Mouse (Mus musculus) CH12.LX (cell line): ENCODE data around the gene Nuak2. TPM values are rescaled to one million over a fixed set of nuclear protein-coding genes. Genes with fewer than 3 reads are reported as not detected.
"Not testable (repeated sequence)": the region's sequence is repeated elsewhere in the genome, so short reads cannot be mapped to it uniquely, and the experiment has no call there.

ENCODE experiments used
- DNase-seq: peaks from one replicate; pipeline ENCODE4 v3.0.0-alpha.2; 2013; ENCODE audit errors: extremely low read depth
- H3K27ac ChIP-seq: 2 replicates; pipeline ENCODE4 v1.5.1; 2012; ENCODE audit warnings: low read depth, mild to moderate bottlenecking, control low read depth, moderate library complexity; ENCODE audit not compliant: insufficient read depth
- H3K27me3 ChIP-seq: replicated peaks from 2 replicates; pipeline ENCODE3; 2012; ENCODE audit warnings: inconsistent platforms
- H3K36me3 ChIP-seq, 2 experiments: replicated peaks in 1 of 2; 2 replicates each; pipeline versions ENCODE3 to v1.6.1; 2012; ENCODE audit warnings: inconsistent platforms in 1 of 2, low read length in 1 of 2, mild to moderate bottlenecking in 1 of 2, mixed read lengths in 1 of 2, moderate library complexity in 1 of 2; ENCODE audit not compliant: control insufficient read depth in 1 of 2, insufficient read depth in 1 of 2
- H3K4me1 ChIP-seq, 2 experiments: 2 replicates each; pipeline ENCODE4 v1.6.1; 2012; ENCODE audit warnings: inconsistent platforms in 1 of 2, moderate library complexity in 1 of 2; ENCODE audit not compliant: insufficient read depth in 2 of 2, control insufficient read depth in 1 of 2
- H3K4me2 ChIP-seq: 2 replicates; pipeline ENCODE4 v1.6.1; 2012; ENCODE audit warnings: low read depth, mild to moderate bottlenecking, control low read depth; ENCODE audit not compliant: poor library complexity, insufficient read depth, severe bottlenecking
- H3K4me3 ChIP-seq, 3 experiments: fragments of 150-350 bp in 1 of 3; sonication (generic) in 1 of 3; replicated peaks in 1 of 3; 2 replicates each; pipeline versions ENCODE3 to v1.5.1; 2011 to 2012; ENCODE audit warnings: low read depth in 2 of 3, low read length in 2 of 3, mild to moderate bottlenecking in 2 of 3, moderate library complexity in 2 of 3, control low read depth in 1 of 3, improper control_type of control experiment in 1 of 3, inconsistent platforms in 1 of 3, mixed read lengths in 1 of 3; ENCODE audit not compliant: poor library complexity in 1 of 3
- H3K79me2 ChIP-seq: replicated peaks from 2 replicates; pipeline ENCODE4 v1.6.1; 2012; ENCODE audit warnings: mild to moderate bottlenecking, moderate library complexity; ENCODE audit not compliant: control insufficient read depth, poor library complexity, insufficient read depth, severe bottlenecking; ENCODE audit errors: extremely low read depth
- H3K9ac ChIP-seq: 2 replicates; pipeline ENCODE4 v1.6.1; 2012; ENCODE audit warnings: low read depth, mild to moderate bottlenecking, control low read depth, moderate library complexity; ENCODE audit not compliant: insufficient read depth
- H3K9me3 ChIP-seq: replicated peaks from 2 replicates; pipeline ENCODE3; 2012; ENCODE audit warnings: low read length, inconsistent platforms, mixed read lengths
- BHLHE40 ChIP-seq: IDR thresholded peaks from 2 replicates; pipeline ENCODE4 v1.6.1; 2011; ENCODE audit warnings: mild to moderate bottlenecking, low read depth, low read length, improper control_type of control experiment
- CHD1 ChIP-seq: IDR thresholded peaks from 2 replicates; pipeline ENCODE4 v1.6.1; 2012; ENCODE audit warnings: low read depth, low read length, improper control_type of control experiment, inconsistent platforms
- CHD2 ChIP-seq: IDR thresholded peaks from 2 replicates; pipeline ENCODE4 v1.6.1; 2011; ENCODE audit warnings: low read length, improper control_type of control experiment
- CTCF ChIP-seq, 2 experiments: IDR thresholded peaks in 1 of 2; conservative IDR thresholded peaks in 1 of 2; 2 replicates each; pipeline ENCODE4 v1.5.1; 2011 to 2012; ENCODE audit warnings: low read depth in 2 of 2, low read length in 2 of 2, improper control_type of control experiment in 1 of 2, inconsistent platforms in 1 of 2, mild to moderate bottlenecking in 1 of 2, moderate library complexity in 1 of 2
- E2F4 ChIP-seq: IDR thresholded peaks from 2 replicates; pipeline ENCODE4 v1.6.1; 2011; ENCODE audit warnings: low read depth, low read length, improper control_type of control experiment; ENCODE audit not compliant: insufficient replicate concordance
- ELF1 ChIP-seq: IDR thresholded peaks from 2 replicates; pipeline ENCODE4 v1.6.1; 2014; ENCODE audit warnings: low read depth, mild to moderate bottlenecking, inconsistent platforms, low read length, improper control_type of control experiment
- EP300 ChIP-seq: IDR thresholded peaks from 2 replicates; pipeline ENCODE4 v1.6.1; 2011; ENCODE audit warnings: low read length, improper control_type of control experiment
- ETS1 ChIP-seq: conservative IDR thresholded peaks from 2 replicates; pipeline ENCODE4 v1.6.1; 2012; ENCODE audit warnings: low read depth, mild to moderate bottlenecking, inconsistent platforms, low read length, improper control_type of control experiment, moderate library complexity
- GABPA ChIP-seq: IDR thresholded peaks from 2 replicates; pipeline ENCODE4 v1.6.1; 2012; ENCODE audit warnings: low read depth, low read length, improper control_type of control experiment, inconsistent platforms; ENCODE audit not compliant: insufficient replicate concordance
- HCFC1 ChIP-seq: IDR thresholded peaks from 2 replicates; pipeline ENCODE4 v1.6.1; 2012; ENCODE audit warnings: low read depth, mild to moderate bottlenecking, inconsistent platforms, low read length, improper control_type of control experiment
- JUN ChIP-seq: IDR thresholded peaks from 2 replicates; pipeline ENCODE4 v1.6.1; 2011; ENCODE audit warnings: low read depth, mild to moderate bottlenecking, low read length, improper control_type of control experiment, moderate library complexity; ENCODE audit not compliant: insufficient read depth
- JUND ChIP-seq: conservative IDR thresholded peaks from 2 replicates; pipeline ENCODE4 v1.6.1; 2011; ENCODE audit warnings: low read depth, low read length, improper control_type of control experiment
- MAFK ChIP-seq: IDR thresholded peaks from 2 replicates; pipeline ENCODE4 v1.6.1; 2011; ENCODE audit warnings: low read length, improper control_type of control experiment; ENCODE audit not compliant: insufficient replicate concordance
- MAX ChIP-seq: IDR thresholded peaks from 2 replicates; pipeline ENCODE4 v1.6.1; 2011; ENCODE audit warnings: low read length, improper control_type of control experiment
- MAZ ChIP-seq: IDR thresholded peaks from 2 replicates; pipeline ENCODE4 v1.6.1; 2012; ENCODE audit warnings: low read depth, mild to moderate bottlenecking, inconsistent platforms, low read length, improper control_type of control experiment, moderate library complexity
- MEF2A ChIP-seq: IDR thresholded peaks from 2 replicates; pipeline ENCODE4 v1.6.1; 2014; ENCODE audit warnings: low read depth, mild to moderate bottlenecking, inconsistent platforms, low read length, improper control_type of control experiment, borderline replicate concordance
- MYC ChIP-seq: IDR thresholded peaks from 2 replicates; pipeline ENCODE4 v1.6.1; 2011; ENCODE audit warnings: low read depth, mild to moderate bottlenecking, improper control_type of control experiment, low read length
- NRF1 ChIP-seq: IDR thresholded peaks from 2 replicates; pipeline ENCODE4 v1.6.1; 2014; ENCODE audit warnings: low read depth, mild to moderate bottlenecking, inconsistent platforms, low read length, improper control_type of control experiment, moderate library complexity
- PAX5 ChIP-seq: IDR thresholded peaks from 2 replicates; pipeline ENCODE4 v1.6.1; 2012; ENCODE audit warnings: low read length, inconsistent platforms, mixed read lengths
- POLR2AphosphoS2 ChIP-seq: IDR thresholded peaks from 2 replicates; pipeline ENCODE4 v1.6.1; 2011; ENCODE audit warnings: low read depth, low read length, improper control_type of control experiment
- SIN3A ChIP-seq: IDR thresholded peaks from 2 replicates; pipeline ENCODE4 v1.6.1; 2012; ENCODE audit warnings: low read length, improper control_type of control experiment, inconsistent platforms
- SMC3 ChIP-seq: IDR thresholded peaks from 2 replicates; pipeline ENCODE4 v1.6.1; 2011; ENCODE audit warnings: low read depth, low read length, improper control_type of control experiment
- TCF12 ChIP-seq: IDR thresholded peaks from 2 replicates; pipeline ENCODE4 v1.6.1; 2014; ENCODE audit warnings: low read depth, mild to moderate bottlenecking, inconsistent platforms, low read length, improper control_type of control experiment
- USF1 ChIP-seq: IDR thresholded peaks from 2 replicates; pipeline ENCODE4 v1.6.1; 2014; ENCODE audit warnings: low read depth, mild to moderate bottlenecking, inconsistent platforms, low read length, improper control_type of control experiment
- ZMIZ1 ChIP-seq: IDR thresholded peaks from 2 replicates; pipeline ENCODE4 v1.6.1; 2012; ENCODE audit warnings: low read depth, mild to moderate bottlenecking, inconsistent platforms, low read length, improper control_type of control experiment
- ZNF384 ChIP-seq: IDR thresholded peaks from 2 replicates; pipeline ENCODE4 v1.6.1; 2012; ENCODE audit warnings: low read depth, low read length, improper control_type of control experiment, inconsistent platforms
- dilution Hi-C: fragments of 300-500 bp; cut with MboI; formaldehyde crosslinking; loops from 2 replicates; pipeline ENCODE4 v1.14.3; 2020; ENCODE audit warnings: low sequenced_read_pairs; ENCODE audit not compliant: extremely low pct_unique_long_range_greater_than_20kb, extremely low pct_ligation_motif_present
- in situ Hi-C: fragments of 300-500 bp; cut with MboI; formaldehyde crosslinking; loops from 3 replicates; pipeline ENCODE4 v1.14.3; 2019; ENCODE audit warnings: low sequenced_read_pairs, low pct_ligation_motif_present, low pct_unique_long_range_greater_than_20kb, mixed read lengths
- polyA plus RNA-seq: library from polyadenylated mRNA; unstranded; fragments of >175 nt; gene quantifications from 2 replicates; pipeline ENCODE4 v1.2.1, GENCODE M21; 2012; ENCODE audit warnings: low read depth; ENCODE audit not compliant: insufficient read length
- total RNA-seq, 2 experiments: library from RNA; depleted of rRNA; stranded (reverse); fragments of 300-350 nt in 1 of 2; fragments of >200 nt in 1 of 2; gene quantifications; 2 replicates each; pipeline ENCODE4 v1.2.3; 2012 to 2014

Gene Nuak2
- total and polyA plus RNA-seq, 3 experiments = 0.30 TPM; not detected in 2

DNA sequence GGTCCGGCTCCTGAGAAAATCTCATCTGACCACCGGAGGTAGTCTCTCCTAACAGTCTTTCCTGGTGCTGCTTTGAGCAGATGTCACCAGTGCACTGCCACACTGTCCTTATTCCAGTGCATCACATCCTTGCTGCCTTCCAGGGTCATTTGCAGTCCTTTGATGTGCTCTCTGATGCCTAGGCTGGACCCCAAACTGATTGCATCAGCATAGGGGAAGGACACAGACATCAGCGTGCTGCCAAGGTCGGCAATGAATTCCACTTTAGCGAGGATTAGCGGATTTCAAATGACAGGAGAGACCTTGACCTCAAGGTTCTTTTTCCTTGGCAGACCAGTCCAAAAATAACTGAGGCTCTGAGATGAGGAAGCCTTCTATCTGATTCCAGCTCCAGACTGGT lies 38.8 kb upstream of the Nuak2 start:
- Histone ChIP-seq H3K4me2 (no peak overlapping the region), H3K27ac (no peak overlapping the region), H3K9ac (no peak overlapping the region), H3K4me3 (no peak overlapping the region), H3K9me3 (no peaks in the 10 kb centered on the region), H3K36me3 (no peaks in the 10 kb centered on the region), H3K79me2 (no peaks in the 10 kb centered on the region), H3K27me3 (no peaks in the 10 kb centered on the region), H3K4me1 (no peaks in the 10 kb centered on the region)
- TF ChIP-seq TCF12 (no peak), HCFC1 (no peak), NRF1 (no peak), BHLHE40 (no peak), GABPA (no peak), CTCF (conservative IDR thresholded peaks at IDR 0.05 in 1 of 2, IDR thresholded peaks at IDR 0.05 in 1 of 2; ENCODE audit: low read depth in 2 of 2, low read length in 2 of 2) (no peak), MAFK (no peak), SIN3A (no peak), MYC (no peak), E2F4 (no peak), JUND (no peak)
- in situ Hi-C loops = no loop called here
- DNase-seq = no peak
- dilution Hi-C loops = no loop called here

DNA sequence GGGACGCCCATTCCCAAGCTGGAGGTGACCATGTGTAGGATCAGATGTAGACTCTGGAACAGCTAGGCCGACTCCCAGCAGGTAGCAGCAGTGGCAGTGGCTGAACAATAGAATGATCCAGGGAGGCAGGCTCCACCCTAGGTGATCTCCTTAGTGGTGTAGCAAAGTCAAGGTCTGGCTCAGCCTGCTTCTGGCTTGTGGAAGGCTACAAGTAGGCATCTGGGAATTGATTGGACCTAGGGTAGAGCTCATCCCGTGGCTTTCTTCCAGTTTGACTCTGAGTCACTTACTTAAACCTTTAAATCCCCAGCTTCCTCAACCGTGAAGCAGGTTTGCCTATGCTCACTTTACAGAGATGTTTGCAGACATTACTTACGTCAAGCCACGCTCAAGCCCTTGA lies 35.3 kb upstream of the Nuak2 start:
- dilution Hi-C loops = not testable (repeated sequence)

DNA sequence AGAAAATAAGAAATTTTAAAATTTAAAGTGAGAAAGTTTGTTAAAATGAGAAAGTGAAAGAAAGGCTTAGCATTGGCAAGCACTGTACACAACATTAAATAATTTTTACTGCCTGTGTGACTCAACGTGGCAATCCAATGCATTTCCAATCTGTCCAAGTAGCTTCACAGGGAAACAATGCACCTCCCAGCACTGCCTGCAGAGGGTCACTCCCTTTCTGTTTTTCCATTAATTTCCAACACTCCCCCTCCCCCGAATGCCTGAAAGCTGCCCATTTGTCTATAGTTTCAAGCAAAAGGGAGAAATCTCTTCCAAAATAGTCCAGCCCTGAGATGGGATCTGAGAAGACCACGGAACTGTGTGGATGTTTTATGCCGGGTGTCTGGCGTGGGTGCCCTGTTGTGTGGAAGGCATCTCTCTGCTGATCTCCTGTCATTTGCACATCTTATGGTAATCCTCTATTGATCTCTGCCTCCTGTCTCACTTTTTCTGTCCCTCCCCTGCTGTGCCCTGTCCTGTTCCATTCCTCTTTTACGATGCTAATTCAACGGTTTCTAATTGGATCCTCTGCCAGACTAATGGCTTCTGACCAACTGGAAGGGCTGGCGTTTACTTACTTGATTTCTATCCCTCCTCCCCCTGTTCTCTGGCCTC lies 34.3 kb upstream of the Nuak2 start:
- Histone ChIP-seq H3K27ac (no peak overlapping the region), H3K27me3 (no peaks in the 10 kb centered on the region), H3K4me2 (no peak overlapping the region), H3K9me3 (no peaks in the 10 kb centered on the region), H3K4me3 (no peak overlapping the region), H3K9ac (no peak overlapping the region), H3K4me1 (peaks cover 0 to 12% of the 10 kb centered on the region in 2 experiments; a peak in 2 of 4 replicates), H3K79me2 (no peaks in the 10 kb centered on the region), H3K36me3 (no peaks in the 10 kb centered on the region)
- in situ Hi-C loops (no loop called here), dilution Hi-C loops (no loop called here)
- no peak for DNase-seq
- TF ChIP-seq MEF2A (no peak), PAX5 (no peak), CHD1 (no peak), MAZ (no peak), HCFC1 (no peak), MAFK (no peak), ZMIZ1 (no peak), MAX (no peak), EP300 (no peak), USF1 (no peak), CHD2 (no peak), JUND (no peak), POLR2AphosphoS2 (no peak), ELF1 (no peak), GABPA (no peak), ZNF384 (no peak), SMC3 (no peak), ETS1 (no peak), JUN (no peak)

More for the DNA sequence above, 35.3 kb upstream of the Nuak2 start:
- H3K79me2 ChIP-seq, H3K4me2 ChIP-seq, in situ Hi-C loops, H3K27me3 ChIP-seq, DNase-seq, H3K27ac ChIP-seq, H3K4me1 ChIP-seq, H3K9ac ChIP-seq, H3K9me3 ChIP-seq, H3K4me3 ChIP-seq, H3K36me3 ChIP-seq: not testable (repeated sequence)
